Mouse (Mus musculus) liver, postnatal 0 days (tissue): Measurements from ENCODE around the gene Hoxb3. TPM values are rescaled to one million over a fixed set of nuclear protein-coding genes. Genes with fewer than 3 reads are reported as not detected.

Experiments
- ATAC-seq: fragments of 200-750 bp; cut with Nextera tagmentation; 2 replicates; pipeline ENCODE4 v1.8.0; 2017; ENCODE audit warnings: mild to moderate bottlenecking, moderate library complexity
- DNase-seq: peaks from one replicate; pipeline ENCODE4 v3.0.0-alpha.2; 2016
- H3K27ac ChIP-seq: fragments of 300-500 bp; sonication (generic); 2 replicates; pipeline ENCODE4 v1.5.1; 2014; ENCODE audit warnings: antibody characterized with exemption, moderate library complexity, mild to moderate bottlenecking, low read depth
- H3K27me3 ChIP-seq: fragments of 300-500 bp; sonication (generic); 2 replicates; pipeline ENCODE4 v1.6.1; 2014; ENCODE audit warnings: low read length, control low read depth, mixed read lengths; ENCODE audit not compliant: insufficient read depth
- H3K36me3 ChIP-seq: fragments of 300-500 bp; sonication (generic); replicated peaks from 2 replicates; pipeline ENCODE4 v1.6.1; 2014; ENCODE audit warnings: mild to moderate bottlenecking, control low read depth, low read length, moderate library complexity, mixed read lengths; ENCODE audit not compliant: insufficient read depth
- H3K4me1 ChIP-seq: fragments of 300-500 bp; sonication (generic); 2 replicates; pipeline ENCODE4 v1.6.1; 2014; ENCODE audit warnings: antibody characterized with exemption, mild to moderate bottlenecking, control low read depth; ENCODE audit not compliant: insufficient read depth
- H3K4me2 ChIP-seq: fragments of 300-500 bp; sonication (generic); 2 replicates; pipeline ENCODE4 v1.6.1; 2014; ENCODE audit warnings: low read depth, mild to moderate bottlenecking, low read length, moderate library complexity, mixed read lengths
- H3K4me3 ChIP-seq: fragments of 300-500 bp; sonication (generic); 2 replicates; pipeline ENCODE4 v1.5.1; 2014; ENCODE audit warnings: low read depth, low read length
- H3K9ac ChIP-seq: fragments of 300-500 bp; sonication (generic); replicated peaks from 2 replicates; pipeline ENCODE4 v1.6.1; 2014; ENCODE audit warnings: mild to moderate bottlenecking, moderate library complexity
- H3K9me3 ChIP-seq: fragments of 300-500 bp; sonication (generic); 2 replicates; pipeline ENCODE4 v1.6.1; 2016; ENCODE audit warnings: mild to moderate bottlenecking, control low read depth, low read length, mixed read lengths
- CTCF ChIP-seq: sonication (generic); IDR thresholded peaks from 2 replicates; pipeline ENCODE4 v1.5.1; 2016; ENCODE audit warnings: antibody characterized with exemption, low read depth
- EP300 ChIP-seq: IDR thresholded peaks from 2 replicates; pipeline ENCODE4 v1.6.1; 2016; ENCODE audit warnings: antibody characterized with exemption, low read depth, mild to moderate bottlenecking
- WGBS: fragments of 180-500 bp; shearing (Covaris S2); extraction: QIAGEN DNeasy Blood & Tissue Kit; methylation state at CpG from one replicate; pipeline ENCODE4 v1.1.7; 2014; ENCODE audit not compliant: insufficient replicate concordance; 5-methylcytosine and 5-hydroxymethylcytosine counted together
- polyA plus RNA-seq: library from polyadenylated mRNA; unstranded; fragments of >200 nt; fragmentation: Nextera tagmentation; extraction: Ambion mirVana; gene quantifications from 2 replicates; pipeline ENCODE4 v1.2.1, GENCODE M21; 2015

The Hoxb3 gene
- polyA plus RNA-seq, 1 experiment from 2014 or later, result 0.26 TPM

GRCm38 (mm10) chr11:96279421-96280233 lies 43.5 kb upstream of the Hoxb3 start:
- no peak overlapping the region for H3K9ac ChIP-seq
- ATAC-seq (no peak), DNase-seq (no peak)
- no peak overlapping the region for H3K27ac ChIP-seq
- H3K9me3 ChIP-seq, result no peaks in the 10 kb centered on the region
- H3K36me3 ChIP-seq, result no peaks in the 10 kb centered on the region
- no peak overlapping the region for H3K4me3 ChIP-seq
- no peaks in the 10 kb centered on the region for H3K4me1 ChIP-seq
- H3K27me3 ChIP-seq, result peaks cover 94% of the 10 kb centered on the region
- TF ChIP-seq CTCF, result no peak
- no peak for TF ChIP-seq EP300
- 5% methylated on average over 31 of the region's 31 CpGs for WGBS
- no peak overlapping the region for H3K4me2 ChIP-seq

- Histone ChIP-seq H3K27me3 (peaks cover 94% of the 10 kb centered on the region), H3K4me1 (no peaks in the 10 kb centered on the region), H3K27ac (no peak overlapping the region), H3K9me3 (no peaks in the 10 kb centered on the region), H3K36me3 (no peaks in the 10 kb centered on the region), H3K4me2 (no peak overlapping the region), H3K9ac (no peak overlapping the region), H3K4me3 (no peak overlapping the region)
- DNase-seq (no peak), ATAC-seq (no peak)
- TF ChIP-seq CTCF, result no peak
- TF ChIP-seq EP300, result no peak
- 17% methylated on average over 8 of the region's 8 CpGs for WGBS
Measured at GRCm38 (mm10) chr11:96280399-96281378, 42.4 kb upstream of the Hoxb3 start.

GRCm38 (mm10) chr11:96281396-96281795 lies 41.7 kb upstream of the Hoxb3 start:
- no peaks in the 10 kb centered on the region for H3K36me3 ChIP-seq
- DNase-seq, result no peak
- H3K27me3 ChIP-seq, result peaks cover 94% of the 10 kb centered on the region
- H3K4me3 ChIP-seq, result no peak overlapping the region
- WGBS, result 8% methylated on average over 18 of the region's 18 CpGs
- no peak overlapping the region for H3K9ac ChIP-seq
- no peak for ATAC-seq
- no peaks in the 10 kb centered on the region for H3K9me3 ChIP-seq
- no peak overlapping the region for H3K27ac ChIP-seq
- no peaks in the 10 kb centered on the region for H3K4me1 ChIP-seq
- TF ChIP-seq CTCF (no peak), EP300 (no peak)
- no peak overlapping the region for H3K4me2 ChIP-seq

GRCm38 (mm10) chr11:96281855-96282570 lies 41.1 kb upstream of the Hoxb3 start, which contains the start of gene Hoxb8:
Hoxb8 (plus strand) TSS chr11:96281905.
- ATAC-seq (no peak), DNase-seq (no peak)

GRCm38 (mm10) chr11:96282795-96283430 lies 40.2 kb upstream of the Hoxb3 start:
- H3K27ac ChIP-seq, result no peak overlapping the region
- ATAC-seq (no peak), DNase-seq (no peak)
- no peaks in the 10 kb centered on the region for H3K4me1 ChIP-seq
- H3K36me3 ChIP-seq, result no peaks in the 10 kb centered on the region
- H3K4me3 ChIP-seq, result 0 out of 2 replicates have a peak overlapping the region, but pooled peaks have one; percentile 6
- 1% methylated on average over 47 of the region's 49 CpGs for WGBS
- H3K4me2 ChIP-seq, result no peak overlapping the region
- no peak overlapping the region for H3K9ac ChIP-seq
- peaks cover 94% of the 10 kb centered on the region for H3K27me3 ChIP-seq
- TF ChIP-seq CTCF (no peak), EP300 (no peak)
- H3K9me3 ChIP-seq, result no peaks in the 10 kb centered on the region

More at GRCm38 (mm10) chr11:96281855-96282570, 41.1 kb upstream of the Hoxb3 start, which contains the start of gene Hoxb8:
- H3K9me3 ChIP-seq, result no peaks in the 10 kb centered on the region
- peaks cover 94% of the 10 kb centered on the region for H3K27me3 ChIP-seq
- no peak within 1 kb of the TSS for H3K27ac ChIP-seq
- H3K9ac ChIP-seq, result no peak within 1 kb of the TSS
- no peak within 1 kb of the TSS for H3K4me2 ChIP-seq
- TF ChIP-seq EP300, result no peak
- H3K36me3 ChIP-seq, result no peaks in the 10 kb centered on the region
- H3K4me1 ChIP-seq, result no peaks in the 10 kb centered on the region
- 0 out of 2 replicates have a peak within 1 kb of the TSS, but pooled peaks have one; percentile 6 for H3K4me3 ChIP-seq
- WGBS, result 2% methylated on average over 27 of the region's 27 CpGs
